Mouse (Mus musculus): ENCODE data around the gene Map4k3.

- TF ChIP-seq CTCF (IDR thresholded peaks at IDR 0.05; ENCODE audit: extremely low read depth, insufficient read depth, low read length): no peak
- TF ChIP-seq POLR2A (IDR thresholded peaks at IDR 0.05; ENCODE audit: extremely low read depth, insufficient read depth, low read length): no peak
These were observed 839 bp downstream of the Map4k3 start for GRCm38 (mm10) chr17:80727341-80727951.

Data from cortical plate, adult 2 months (tissue).